Mouse (Mus musculus) bone marrow, adult 2 months (tissue): ENCODE results near the gene Atg4d. TPM values are rescaled to one million over a fixed set of nuclear protein-coding genes. Genes with fewer than 3 reads are reported as not detected.
"Not testable (repeated sequence)": the region's sequence is repeated elsewhere in the genome, so short reads cannot be mapped to it uniquely, and the experiment has no call there.

ENCODE experiments used
- H3K27ac ChIP-seq: fragments of 200-500 bp; 2 replicates; pipeline ENCODE4 v1.5.1; 2012; ENCODE audit warnings: low read depth, mild to moderate bottlenecking, control low read depth, inconsistent platforms, low read length; ENCODE audit not compliant: control insufficient read depth, poor library complexity, insufficient read depth
- H3K4me1 ChIP-seq: fragments of 200-500 bp; 2 replicates; pipeline ENCODE4 v1.6.1; 2011; ENCODE audit warnings: low read length; ENCODE audit not compliant: control insufficient read depth, insufficient read depth
- H3K4me3 ChIP-seq: fragments of 200-500 bp; replicated peaks from 2 replicates; pipeline ENCODE3; 2011; ENCODE audit warnings: mild to moderate bottlenecking, low read depth, low read length, control low read depth; ENCODE audit not compliant: control insufficient read depth
- CTCF ChIP-seq: fragments of 200-500 bp; IDR thresholded peaks from 2 replicates; pipeline ENCODE4 v1.5.1; 2011; ENCODE audit warnings: low read length, control low read depth; ENCODE audit not compliant: control insufficient read depth, insufficient read depth
- POLR2A ChIP-seq: fragments of 200-500 bp; IDR thresholded peaks from 2 replicates; pipeline ENCODE4 v1.6.1; 2011; ENCODE audit warnings: low read depth, mild to moderate bottlenecking, control low read depth, low read length, borderline replicate concordance; ENCODE audit not compliant: control insufficient read depth
- WGBS: fragments of 180-500 bp; shearing (Covaris S2); methylation state at CpG from one replicate; pipeline ENCODE4 v1.1.7; 2018; 5-methylcytosine and 5-hydroxymethylcytosine counted together
- polyA plus RNA-seq: library from polyadenylated mRNA; stranded (reverse); fragments of >200 nt; gene quantifications from 2 replicates; pipeline ENCODE4 v1.2.4, GENCODE M21; 2011; ENCODE audit warnings: low replicate concordance; ENCODE audit not compliant: missing spikeins, insufficient read depth, insufficient read length

The Atg4d gene
- polyA plus RNA-seq, result 42.9 and 74.7 TPM in 2 replicates

DNA sequence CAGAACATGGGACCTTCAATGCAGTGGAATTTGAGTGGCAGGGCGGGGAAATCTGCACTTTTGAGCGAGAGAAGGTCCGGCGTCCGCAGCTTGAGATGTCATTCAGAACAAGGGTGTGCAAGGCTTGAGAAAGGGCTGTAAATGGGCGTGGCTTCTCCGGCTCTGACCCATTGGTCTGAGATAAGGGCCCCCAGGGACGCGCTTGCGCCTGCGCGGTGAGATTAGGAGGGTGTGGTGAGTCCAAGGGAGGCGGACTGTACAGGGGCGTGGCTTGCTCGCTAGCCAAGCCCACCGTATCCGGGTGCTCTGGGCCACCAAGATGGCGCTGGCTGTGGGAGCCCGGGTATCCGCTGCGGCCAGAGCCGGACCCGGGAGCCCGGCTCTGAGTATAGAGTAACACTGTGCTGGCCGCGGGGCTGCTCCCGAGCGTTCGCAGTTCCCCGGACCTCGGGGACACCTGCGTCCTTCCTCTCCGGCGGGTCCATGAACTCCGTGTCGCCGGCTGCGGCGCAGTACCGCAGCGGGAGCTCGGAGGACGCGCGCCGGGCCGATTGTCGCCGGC, at the start of gene Atg4d:
Gene Atg4d (plus strand): TSS at position 294 of the 562 bp plus-strand sequence.
- under 1% methylated on average over 49 of the region's 49 CpGs for WGBS
- Histone ChIP-seq H3K4me1 (peaks cover 7% of the 10 kb centered on the region), H3K27ac (peak within 1 kb of the TSS; percentile 92), H3K4me3 (peak within 1 kb of the TSS; percentile 98)
- TF ChIP-seq POLR2A, result peak; percentile 97; the same call in 1 of the 2 replicates
- TF ChIP-seq CTCF, result no peak

DNA sequence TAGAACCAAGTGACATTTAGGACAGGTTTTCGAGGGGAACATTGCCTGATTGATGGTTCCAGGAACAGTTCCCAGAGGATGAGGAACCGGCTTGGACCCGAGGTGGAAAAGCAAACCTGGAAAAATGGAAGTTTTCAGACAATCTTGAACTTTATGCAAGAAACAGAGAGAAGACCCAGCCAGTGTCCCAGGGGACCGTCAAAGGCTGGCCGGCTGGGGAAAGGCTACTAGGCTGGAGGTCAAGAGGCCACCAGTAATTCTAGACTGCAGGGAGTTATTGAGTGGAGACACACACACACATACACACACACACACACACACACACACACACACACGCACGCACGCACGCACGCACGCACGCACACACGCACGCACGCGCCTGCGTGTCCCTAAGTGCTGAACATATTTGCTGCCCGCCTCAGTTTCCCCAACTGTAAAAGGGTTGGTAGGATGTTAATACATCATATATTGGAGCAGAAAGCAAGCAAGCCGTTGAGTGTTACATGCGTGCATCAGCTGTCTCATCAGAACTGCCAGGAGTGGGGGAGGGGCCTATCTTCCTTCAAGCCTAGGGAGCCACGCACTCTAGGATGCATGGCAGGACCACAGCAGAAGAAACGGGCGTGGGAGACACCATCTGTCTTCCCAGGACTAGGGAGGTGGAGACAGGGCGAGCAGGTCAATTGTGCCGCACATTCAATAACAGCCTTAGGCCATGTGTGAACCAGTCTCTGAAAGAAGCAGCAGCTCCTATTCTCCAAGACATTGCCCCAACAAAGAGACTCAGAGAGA, 48.8 kb upstream of the Atg4d start:
- H3K4me3 ChIP-seq, result no peak overlapping the region
- no peaks in the 10 kb centered on the region for H3K4me1 ChIP-seq
- H3K27ac ChIP-seq, result no peak overlapping the region
- TF ChIP-seq CTCF (no peak), POLR2A (no peak)
- 81% methylated on average over 25 of the region's 25 CpGs for WGBS

DNA sequence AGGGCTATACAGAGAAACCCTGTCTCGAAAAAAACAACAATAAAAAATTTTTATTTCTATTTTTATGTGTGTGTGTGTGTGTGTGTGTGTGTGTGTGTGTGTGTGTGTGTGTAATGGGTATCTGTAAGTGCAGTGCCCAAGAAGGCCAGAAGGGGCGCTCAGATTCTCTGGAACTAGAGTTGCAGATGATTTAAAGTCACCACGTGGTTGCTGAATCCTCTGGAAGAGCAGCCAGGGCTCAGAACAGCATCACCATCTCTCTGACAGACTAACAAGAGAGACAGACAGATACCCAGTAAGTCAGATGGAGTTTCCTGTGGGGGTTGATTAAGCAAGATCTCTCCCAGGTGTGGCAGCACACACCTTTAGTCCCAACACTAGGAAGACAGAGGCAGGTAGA, 45.3 kb upstream of the Atg4d start:
- 45% methylated on average over 3 of the region's 3 CpGs for WGBS
- no peak overlapping the region for H3K27ac ChIP-seq
- no peaks in the 10 kb centered on the region; the same call in 1 of the 2 replicates for H3K4me1 ChIP-seq
- no peak overlapping the region for H3K4me3 ChIP-seq
- TF ChIP-seq POLR2A (no peak), CTCF (no peak)

DNA sequence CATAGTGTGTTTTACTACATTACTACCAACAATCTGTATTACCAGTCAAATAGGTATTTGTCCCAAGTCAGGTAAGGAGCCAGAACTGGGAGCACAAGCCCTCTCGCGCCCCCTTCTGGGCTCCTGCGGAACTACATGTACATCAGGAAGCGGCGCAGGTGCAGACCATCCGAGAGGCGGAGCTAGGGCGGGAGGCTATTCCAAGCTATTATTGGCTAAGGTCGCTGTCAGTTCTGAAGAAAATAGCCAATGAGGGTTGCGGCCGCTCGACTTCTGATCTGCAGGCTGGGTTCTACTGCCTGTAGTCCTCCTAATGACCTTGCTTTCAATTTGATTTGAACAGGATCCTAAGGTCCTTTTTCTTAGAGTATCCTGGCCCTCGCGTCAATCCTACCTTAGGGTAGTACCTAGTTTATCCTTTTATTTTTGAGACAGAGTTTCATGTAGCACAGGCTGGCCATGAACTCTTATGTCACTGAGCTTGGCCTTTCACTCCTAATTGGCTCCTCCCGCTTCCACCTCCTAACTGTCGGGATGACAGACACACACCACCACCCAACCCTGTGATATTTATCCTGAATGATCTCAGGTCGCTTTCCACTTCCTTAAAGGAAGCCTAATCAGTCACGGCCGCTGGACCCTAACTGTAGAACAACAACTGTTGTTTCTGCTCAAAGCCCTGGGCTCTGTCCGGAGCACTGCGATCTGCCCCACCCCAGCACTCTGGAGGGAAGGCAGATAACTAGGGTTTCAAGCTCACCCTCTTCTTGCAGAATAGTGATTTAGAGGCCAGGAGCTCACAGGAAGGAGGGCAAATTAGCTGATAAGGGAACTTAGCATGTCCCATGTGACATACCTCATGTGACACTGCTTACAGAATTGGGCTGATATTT, 44.4 kb upstream of the Atg4d start:
- H3K4me3 ChIP-seq, result peak overlapping the region; percentile 71
- H3K27ac ChIP-seq, result peak overlapping the region; percentile 80
- WGBS, result 2% methylated on average over 21 of the region's 21 CpGs
- H3K4me1 ChIP-seq, result peaks cover 2% of the 10 kb centered on the region; the same call in 1 of the 2 replicates
- no peak for TF ChIP-seq POLR2A
- TF ChIP-seq CTCF, result peak; percentile 94

DNA sequence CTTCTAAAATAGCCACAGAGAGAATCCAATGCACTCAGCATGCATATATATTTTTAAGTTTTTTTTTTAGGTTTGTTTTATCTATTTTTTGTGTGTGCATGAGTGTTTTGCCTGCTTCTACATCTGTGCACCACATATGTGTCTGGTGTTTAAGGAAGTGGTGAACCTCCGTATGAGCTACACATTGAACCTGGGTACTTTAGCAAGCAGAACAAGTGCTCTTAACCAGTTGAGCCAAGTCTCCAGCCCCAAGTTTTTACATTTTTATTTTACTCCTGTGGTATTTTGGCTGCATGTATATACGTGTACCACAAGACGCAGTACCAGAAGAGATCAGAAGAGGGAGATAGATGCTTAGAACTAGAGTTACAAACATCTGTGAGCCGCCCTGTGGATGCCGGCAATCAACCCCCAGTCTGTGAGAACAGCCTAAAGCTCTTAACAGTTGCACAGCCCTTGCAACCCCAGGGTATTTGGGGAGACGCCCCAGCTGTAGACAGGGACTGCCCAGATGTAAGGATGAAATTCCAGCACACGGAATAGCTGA, 43.6 kb upstream of the Atg4d start:
- TF ChIP-seq CTCF (peak; percentile 44; the same call in 1 of the 2 replicates), POLR2A (no peak)
- Histone ChIP-seq H3K4me1 (peaks cover 2% of the 10 kb centered on the region; the same call in 1 of the 2 replicates), H3K4me3 (no peak overlapping the region), H3K27ac (no peak overlapping the region)
- WGBS, result 10% methylated on average over 7 of the region's 7 CpGs

DNA sequence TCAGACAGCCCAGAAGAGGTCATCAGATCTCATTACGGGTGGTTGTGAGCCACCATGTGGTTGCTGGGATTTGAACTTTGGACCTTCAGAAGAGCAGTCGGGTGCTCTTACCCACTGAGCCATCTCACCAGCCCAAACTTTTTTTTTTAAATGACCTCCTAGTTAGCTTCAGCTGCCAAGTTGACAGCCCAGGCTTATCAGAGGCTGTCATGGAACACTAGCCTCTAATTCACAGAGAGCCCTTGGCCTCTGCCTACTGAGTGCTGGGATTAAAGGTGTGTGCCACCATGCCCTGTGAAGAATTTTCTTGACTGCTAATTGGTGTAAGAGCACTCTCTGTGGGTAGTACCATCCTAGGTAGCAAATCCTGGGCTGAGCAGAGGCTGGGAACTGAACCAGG, 41.6 kb upstream of the Atg4d start:
- WGBS, result 83% methylated on average over 2 of the region's 2 CpGs
- H3K4me3 ChIP-seq, H3K4me1 ChIP-seq: not testable (repeated sequence)

DNA sequence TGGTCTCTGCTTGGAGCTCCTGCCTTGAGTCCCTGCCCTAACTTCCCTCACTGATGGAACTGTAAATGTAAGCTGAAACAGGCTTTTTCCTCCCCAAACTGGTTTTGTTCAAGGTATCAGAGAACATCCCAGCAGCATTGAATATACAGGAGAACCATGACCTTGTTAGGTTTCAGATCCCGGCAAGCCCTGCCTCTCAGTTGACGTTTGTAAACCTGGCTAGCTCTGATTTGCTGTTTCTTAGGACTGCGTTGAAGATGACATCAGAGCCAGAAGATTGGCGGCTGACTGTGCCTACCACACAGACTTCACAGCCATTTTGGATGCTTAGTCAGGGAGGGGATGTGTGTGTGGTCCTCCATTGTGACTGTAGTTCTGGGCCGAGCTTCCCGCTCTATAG, 41.2 kb upstream of the Atg4d start:
- WGBS, result 92% methylated on average over 6 of the region's 6 CpGs

More for the DNA sequence above, 41.6 kb upstream of the Atg4d start:
- not testable (repeated sequence) for H3K27ac ChIP-seq

More for the DNA sequence above, 41.2 kb upstream of the Atg4d start:
- no peak for TF ChIP-seq CTCF
- no peak for TF ChIP-seq POLR2A
- Histone ChIP-seq H3K27ac (no peak overlapping the region), H3K4me1 (peaks cover 2% of the 10 kb centered on the region; the same call in 1 of the 2 replicates), H3K4me3 (no peak overlapping the region)
